ENCODE assay signal across 8 mouse cellular contexts in genomic region chr3:55307553-55308177, GRCm38 (mm10).
DNase-seq lines count a peak whose midpoint lies in the region; ATAC-seq and TF ChIP-seq lines count a peak whose summit lies in the region.

No protein-coding gene starts in this region.

- no peaks in the 10 kb centered on the region for H3K9me3 ChIP-seq in heart, embryonic 12.5 days (replicated peaks)
- no peaks in the 10 kb centered on the region for H3K9me3 ChIP-seq in lung, embryonic 14.5 days (ENCODE audit: low read depth, low read length)

- intact Hi-C loops in heart, adult 2 months (cut with DNase I), result no loop called here

- WGBS in heart, adult 2 months, result 43% methylated on average over 7 of the region's 7 CpGs
- 62% methylated on average over 7 of the region's 7 CpGs for WGBS in heart, embryonic 12.5 days
- 64% methylated on average over 7 of the region's 7 CpGs for WGBS in lung, embryonic 14.5 days

- no peak overlapping the region for H3K4me3 ChIP-seq in heart, adult 2 months
- no peak overlapping the region for H3K4me3 ChIP-seq in heart, embryonic 12.5 days
- no peak overlapping the region for H3K4me3 ChIP-seq in lung, embryonic 14.5 days (ENCODE audit: low read depth, low read length)

- H3K4me1 ChIP-seq in heart, adult 2 months (ENCODE audit: control insufficient read depth, insufficient read depth, low read length), result no peaks in the 10 kb centered on the region; the same call in 1 of the 2 replicates
- no peaks in the 10 kb centered on the region for H3K4me1 ChIP-seq in heart, embryonic 12.5 days (replicated peaks)
- H3K4me1 ChIP-seq in lung, embryonic 14.5 days (ENCODE audit: insufficient read depth), result no peaks in the 10 kb centered on the region

- no peak overlapping the region for H3K4me2 ChIP-seq in heart, embryonic 12.5 days
- H3K4me2 ChIP-seq in lung, embryonic 14.5 days, result no peak overlapping the region

- no peaks in the 10 kb centered on the region for H3K79me2 ChIP-seq in heart, adult 2 months (replicated peaks; ENCODE audit: control insufficient read depth, insufficient read depth, low read length)

- H3K36me3 ChIP-seq in heart, adult 2 months (ENCODE audit: control insufficient read depth, insufficient read depth, low read length), result no peaks in the 10 kb centered on the region
- H3K36me3 ChIP-seq in heart, embryonic 12.5 days, result no peaks in the 10 kb centered on the region
- H3K36me3 ChIP-seq in lung, embryonic 14.5 days (ENCODE audit: insufficient read depth), result no peaks in the 10 kb centered on the region

- TF ChIP-seq POLR2A in heart, adult 2 months (IDR thresholded peaks at IDR 0.05; ENCODE audit: insufficient read depth, low read depth, low read length), result no peak

- peak; percentile 25 to 61 for DNase-seq in heart, adult 2 months
- DNase-seq in MN1 (ENCODE audit: low spot score), result peak; percentile 79
- peak; percentile 70 for DNase-seq in gastrocnemius, adult 18-20 months (ENCODE audit: low spot score)
- DNase-seq in lung, embryonic 14.5 days, result peak; percentile 7
- DNase-seq in frontal cortex, adult 2 months (ENCODE audit: extremely low spot score in 1 of 2, low spot score in 1 of 2), result no peak
- DNase-seq in cerebellum, postnatal 25 days, result no peak
- no peak for DNase-seq in layer of hippocampus, adult 9-11 months

- no peak for TF ChIP-seq CTCF in heart, adult 2 months (IDR thresholded peaks at IDR 0.05)
- TF ChIP-seq CTCF in lung, embryonic 14.5 days (IDR thresholded peaks at IDR 0.05; ENCODE audit: low read depth), result no peak

- no peak for ATAC-seq in heart, embryonic 12.5 days (ENCODE audit: insufficient number of reproducible peaks, low FRiP score)
- no peak for ATAC-seq in lung, embryonic 14.5 days (ENCODE audit: insufficient read depth)

- no peak overlapping the region for H3K9ac ChIP-seq in heart, adult 2 months (ENCODE audit: low read depth, low read length)
- H3K9ac ChIP-seq in heart, embryonic 12.5 days, result no peak overlapping the region
- H3K9ac ChIP-seq in lung, embryonic 14.5 days, result no peak overlapping the region

- H3K27me3 ChIP-seq in heart, adult 2 months (ENCODE audit: control insufficient read depth, insufficient read depth, low read length), result no peaks in the 10 kb centered on the region
- no peaks in the 10 kb centered on the region for H3K27me3 ChIP-seq in heart, embryonic 12.5 days (replicated peaks)
- no peaks in the 10 kb centered on the region for H3K27me3 ChIP-seq in lung, embryonic 14.5 days (ENCODE audit: insufficient read depth, low read length)

- no peak for TF ChIP-seq EP300 in heart, adult 2 months (IDR thresholded peaks at IDR 0.05; ENCODE audit: insufficient read depth, low read depth, low read length)

- no peak overlapping the region for H3K27ac ChIP-seq in heart, adult 2 months
- no peak overlapping the region for H3K27ac ChIP-seq in heart, embryonic 12.5 days (ENCODE audit: poor library complexity, severe bottlenecking)
- no peak overlapping the region for H3K27ac ChIP-seq in lung, embryonic 14.5 days (ENCODE audit: low read depth)

Comparison
In these comparisons a context has a peak if more than half of its experiments do, and no peak if none do; other contexts are left out.
1. DNase-seq: peak in heart, adult 2 months (2 of 2), MN1 (single experiment), gastrocnemius, adult 18-20 months (single experiment) and lung, embryonic 14.5 days (single experiment); none in frontal cortex, adult 2 months (0 of 2), cerebellum, postnatal 25 days (0 of 2) and layer of hippocampus, adult 9-11 months (single experiment).